Mouse (Mus musculus): ENCODE results near the gene Asb15. TPM values are rescaled to one million over a fixed set of nuclear protein-coding genes. Genes with fewer than 3 reads are reported as not detected.

The Asb15 gene
- polyA plus RNA-seq, 1 experiment from 2014 or later, result not detected

GRCm38 (mm10) chr6:24540106-24540505, 12.2 kb downstream of the Asb15 start:
- H3K36me3 ChIP-seq (replicated peaks), result no peaks in the 10 kb centered on the region
- WGBS, result 77% methylated on average over 4 of the region's 4 CpGs
- no peaks in the 10 kb centered on the region for H3K9me3 ChIP-seq
- H3K4me3 ChIP-seq, result no peak overlapping the region
- no peaks in the 10 kb centered on the region for H3K4me1 ChIP-seq
- H3K27ac ChIP-seq (replicated peaks), result no peak overlapping the region
- H3K27me3 ChIP-seq (replicated peaks; ENCODE audit: low read depth, poor library complexity, severe bottlenecking), result no peaks in the 10 kb centered on the region
- DNase-seq (ENCODE audit: low spot score), result no peak

- H3K4me1 ChIP-seq, result no peaks in the 10 kb centered on the region
- H3K9me3 ChIP-seq, result no peaks in the 10 kb centered on the region
- no peaks in the 10 kb centered on the region for H3K36me3 ChIP-seq (replicated peaks)
- H3K27me3 ChIP-seq (replicated peaks; ENCODE audit: low read depth, poor library complexity, severe bottlenecking), result no peaks in the 10 kb centered on the region
- no peak overlapping the region for H3K4me3 ChIP-seq
- no peak overlapping the region for H3K27ac ChIP-seq (replicated peaks)
- DNase-seq (ENCODE audit: low spot score), result no peak
These were observed 14.4 kb downstream of the Asb15 start for GRCm38 (mm10) chr6:24542393-24542792.

GRCm38 (mm10) chr6:24543119-24543591, 15.2 kb downstream of the Asb15 start:
- Histone ChIP-seq H3K36me3 (replicated peaks) (no peaks in the 10 kb centered on the region), H3K27me3 (replicated peaks; ENCODE audit: low read depth, poor library complexity, severe bottlenecking) (no peaks in the 10 kb centered on the region), H3K4me1 (no peaks in the 10 kb centered on the region), H3K27ac (replicated peaks) (no peak overlapping the region), H3K4me3 (no peak overlapping the region), H3K9me3 (no peaks in the 10 kb centered on the region)
- no peak for DNase-seq (ENCODE audit: low spot score)
- WGBS, result 72% methylated on average over 6 of the region's 6 CpGs

GRCm38 (mm10) chr6:24546716-24547420, 18.9 kb downstream of the Asb15 start:
- no peak for DNase-seq (ENCODE audit: low spot score)
- 82% methylated on average over 1 of the region's 1 CpGs for WGBS
- no peaks in the 10 kb centered on the region for H3K27me3 ChIP-seq (replicated peaks; ENCODE audit: low read depth, poor library complexity, severe bottlenecking)
- no peak overlapping the region for H3K27ac ChIP-seq (replicated peaks)
- H3K9me3 ChIP-seq, result no peaks in the 10 kb centered on the region
- no peaks in the 10 kb centered on the region for H3K36me3 ChIP-seq (replicated peaks)
- H3K4me1 ChIP-seq, result no peaks in the 10 kb centered on the region
- H3K4me3 ChIP-seq, result no peak overlapping the region

GRCm38 (mm10) chr6:24549801-24550200, 21.9 kb downstream of the Asb15 start:
- Histone ChIP-seq H3K9me3 (no peaks in the 10 kb centered on the region), H3K4me3 (no peak overlapping the region), H3K27ac (replicated peaks) (no peak overlapping the region), H3K27me3 (replicated peaks; ENCODE audit: low read depth, poor library complexity, severe bottlenecking) (no peaks in the 10 kb centered on the region), H3K4me1 (peaks cover 5% of the 10 kb centered on the region), H3K36me3 (replicated peaks) (no peaks in the 10 kb centered on the region)
- WGBS, result 83% methylated on average over 2 of the region's 2 CpGs
- DNase-seq (ENCODE audit: low spot score), result no peak

GRCm38 (mm10) chr6:24552046-24552445, 24.1 kb downstream of the Asb15 start:
- Histone ChIP-seq H3K9me3 (no peaks in the 10 kb centered on the region), H3K27me3 (replicated peaks; ENCODE audit: low read depth, poor library complexity, severe bottlenecking) (no peaks in the 10 kb centered on the region), H3K27ac (replicated peaks) (no peak overlapping the region), H3K4me1 (peaks cover 18% of the 10 kb centered on the region), H3K36me3 (replicated peaks) (no peaks in the 10 kb centered on the region), H3K4me3 (no peak overlapping the region)
- 80% methylated on average over 7 of the region's 7 CpGs for WGBS
- no peak for DNase-seq (ENCODE audit: low spot score)

GRCm38 (mm10) chr6:24554427-24555086, 26.6 kb downstream of the Asb15 start:
- Histone ChIP-seq H3K9me3 (no peaks in the 10 kb centered on the region), H3K4me3 (no peak overlapping the region)
- WGBS, result 71% methylated on average over 11 of the region's 11 CpGs

GRCm38 (mm10) chr6:24555488-24555887, 27.5 kb downstream of the Asb15 start:
- H3K9me3 ChIP-seq, result no peaks in the 10 kb centered on the region
- DNase-seq (ENCODE audit: low spot score), result peak; percentile 38
- WGBS, result 57% methylated on average over 2 of the region's 2 CpGs
- H3K4me3 ChIP-seq, result no peak overlapping the region
- no peaks in the 10 kb centered on the region for H3K36me3 ChIP-seq (replicated peaks)
- H3K27ac ChIP-seq (replicated peaks), result no peak overlapping the region
- peaks cover 18% of the 10 kb centered on the region for H3K4me1 ChIP-seq
- H3K27me3 ChIP-seq (replicated peaks; ENCODE audit: low read depth, poor library complexity, severe bottlenecking), result no peaks in the 10 kb centered on the region

More at GRCm38 (mm10) chr6:24554427-24555086, 26.6 kb downstream of the Asb15 start:
- DNase-seq (ENCODE audit: low spot score), result no peak
- H3K27ac ChIP-seq (replicated peaks), result no peak overlapping the region
- H3K4me1 ChIP-seq, result peaks cover 18% of the 10 kb centered on the region
- H3K27me3 ChIP-seq (replicated peaks; ENCODE audit: low read depth, poor library complexity, severe bottlenecking), result no peaks in the 10 kb centered on the region
- H3K36me3 ChIP-seq (replicated peaks), result no peaks in the 10 kb centered on the region

GRCm38 (mm10) chr6:24564081-24564480, 36.1 kb downstream of the Asb15 start:
- 81% methylated on average over 9 of the region's 9 CpGs for WGBS
- no peak for DNase-seq (ENCODE audit: low spot score)

GRCm38 (mm10) chr6:24564886-24565285, 36.9 kb downstream of the Asb15 start:
- WGBS, result 90% methylated on average over 1 of the region's 1 CpGs
- Histone ChIP-seq H3K4me3 (no peak overlapping the region), H3K27me3 (replicated peaks; ENCODE audit: low read depth, poor library complexity, severe bottlenecking) (no peaks in the 10 kb centered on the region), H3K27ac (replicated peaks) (no peak overlapping the region), H3K9me3 (no peaks in the 10 kb centered on the region), H3K36me3 (replicated peaks) (no peaks in the 10 kb centered on the region), H3K4me1 (no peaks in the 10 kb centered on the region)
- no peak for DNase-seq (ENCODE audit: low spot score)

More at GRCm38 (mm10) chr6:24564081-24564480, 36.1 kb downstream of the Asb15 start:
- H3K27me3 ChIP-seq (replicated peaks; ENCODE audit: low read depth, poor library complexity, severe bottlenecking), result no peaks in the 10 kb centered on the region
- no peak overlapping the region for H3K27ac ChIP-seq (replicated peaks)
- no peaks in the 10 kb centered on the region for H3K9me3 ChIP-seq
- no peak overlapping the region for H3K4me3 ChIP-seq
- H3K36me3 ChIP-seq (replicated peaks), result no peaks in the 10 kb centered on the region
- no peaks in the 10 kb centered on the region for H3K4me1 ChIP-seq

GRCm38 (mm10) chr6:24568963-24569362, 41.0 kb downstream of the Asb15 start:
- H3K27me3 ChIP-seq (replicated peaks; ENCODE audit: low read depth, poor library complexity, severe bottlenecking), result no peaks in the 10 kb centered on the region
- H3K9me3 ChIP-seq, result no peaks in the 10 kb centered on the region
- H3K27ac ChIP-seq (replicated peaks), result no peak overlapping the region
- peaks cover 3% of the 10 kb centered on the region; the same call in 1 of the 2 replicates for H3K4me1 ChIP-seq
- H3K4me3 ChIP-seq, result no peak overlapping the region
- DNase-seq (ENCODE audit: low spot score), result no peak
- 86% methylated on average over 5 of the region's 5 CpGs for WGBS
- no peaks in the 10 kb centered on the region for H3K36me3 ChIP-seq (replicated peaks)

- Histone ChIP-seq H3K4me3 (no peak overlapping the region), H3K27ac (replicated peaks) (no peak overlapping the region), H3K4me1 (peaks cover 3% of the 10 kb centered on the region; the same call in 1 of the 2 replicates), H3K9me3 (no peaks in the 10 kb centered on the region), H3K36me3 (replicated peaks) (no peaks in the 10 kb centered on the region), H3K27me3 (replicated peaks; ENCODE audit: low read depth, poor library complexity, severe bottlenecking) (no peaks in the 10 kb centered on the region)
- DNase-seq (ENCODE audit: low spot score), result no peak
- WGBS, result 76% methylated on average over 1 of the region's 1 CpGs
These were observed 41.8 kb downstream of the Asb15 start for GRCm38 (mm10) chr6:24569711-24570110.

GRCm38 (mm10) chr6:24570278-24570677, 42.3 kb downstream of the Asb15 start:
- Histone ChIP-seq H3K4me1 (peaks cover 3% of the 10 kb centered on the region; the same call in 1 of the 2 replicates), H3K4me3 (no peak overlapping the region)

More at GRCm38 (mm10) chr6:24570278-24570677, 42.3 kb downstream of the Asb15 start:
- H3K27ac ChIP-seq (replicated peaks), result no peak overlapping the region
- WGBS, result 73% methylated on average over 11 of the region's 11 CpGs
- DNase-seq (ENCODE audit: low spot score), result no peak
- no peaks in the 10 kb centered on the region for H3K9me3 ChIP-seq
- H3K36me3 ChIP-seq (replicated peaks), result no peaks in the 10 kb centered on the region
- no peaks in the 10 kb centered on the region for H3K27me3 ChIP-seq (replicated peaks; ENCODE audit: low read depth, poor library complexity, severe bottlenecking)
